Mouse (Mus musculus): ENCODE data around the gene She. TPM values are rescaled to one million over a fixed set of nuclear protein-coding genes. Genes with fewer than 3 reads are reported as not detected.
"Not testable (repeated sequence)": the region's sequence is repeated elsewhere in the genome, so short reads cannot be mapped to it uniquely, and the experiment has no call there.

She gene
- polyA plus RNA-seq, 1 experiment from 2014 or later = 6.7 TPM

GRCm38 (mm10) chr3:89858123-89858522, 27.0 kb downstream of the She start:
- no peak for ATAC-seq (ENCODE audit: low FRiP score, low TSS enrichment)
- Histone ChIP-seq H3K4me1 (ENCODE audit: insufficient read depth, low read length) (peaks cover 6% of the 10 kb centered on the region; the same call in 1 of the 2 replicates), H3K27ac (ENCODE audit: low read length) (no peak overlapping the region), H3K27me3 (ENCODE audit: insufficient read depth, low read length) (no peaks in the 10 kb centered on the region), H3K36me3 (ENCODE audit: insufficient read depth, low read length) (peaks cover 5% of the 10 kb centered on the region; the same call in 1 of the 2 replicates), H3K9ac (replicated peaks; ENCODE audit: low read length) (no peak overlapping the region), H3K9me3 (ENCODE audit: low read length) (no peaks in the 10 kb centered on the region), H3K4me2 (replicated peaks; ENCODE audit: low read depth, low read length) (no peak overlapping the region), H3K4me3 (ENCODE audit: low read length) (no peak overlapping the region)
- WGBS = 6% methylated on average over 4 of the region's 4 CpGs

- H3K27me3 ChIP-seq (ENCODE audit: insufficient read depth, low read length) = no peaks in the 10 kb centered on the region
- H3K36me3 ChIP-seq (ENCODE audit: insufficient read depth, low read length) = peaks cover 5% of the 10 kb centered on the region; the same call in 1 of the 2 replicates
- H3K9ac ChIP-seq (replicated peaks; ENCODE audit: low read length) = no peak overlapping the region
- H3K27ac ChIP-seq (ENCODE audit: low read length) = no peak overlapping the region
- 68% methylated on average over 8 of the region's 8 CpGs for whole genome bisulfite sequencing
- H3K4me1 ChIP-seq (ENCODE audit: insufficient read depth, low read length) = peaks cover 12% of the 10 kb centered on the region; the same call in 1 of the 2 replicates
- H3K4me2 ChIP-seq (replicated peaks; ENCODE audit: low read depth, low read length) = no peak overlapping the region
- no peak overlapping the region for H3K4me3 ChIP-seq (ENCODE audit: low read length)
- ATAC-seq (ENCODE audit: low FRiP score, low TSS enrichment) = peak; percentile 27; the same call in 1 of the 2 replicates
- no peaks in the 10 kb centered on the region for H3K9me3 ChIP-seq (ENCODE audit: low read length)
Observed at GRCm38 (mm10) chr3:89858888-89859287, 27.7 kb downstream of the She start.

- no peak overlapping the region for H3K27ac ChIP-seq (ENCODE audit: low read length)
- no peaks in the 10 kb centered on the region for H3K27me3 ChIP-seq (ENCODE audit: insufficient read depth, low read length)
- no peak for ATAC-seq (ENCODE audit: low FRiP score, low TSS enrichment)
- no peak overlapping the region for H3K4me3 ChIP-seq (ENCODE audit: low read length)
- 61% methylated on average over 3 of the region's 3 CpGs for WGBS
- no peak overlapping the region for H3K4me2 ChIP-seq (replicated peaks; ENCODE audit: low read depth, low read length)
- H3K36me3 ChIP-seq (ENCODE audit: insufficient read depth, low read length) = peaks cover 5% of the 10 kb centered on the region; the same call in 1 of the 2 replicates
- H3K9me3 ChIP-seq (ENCODE audit: low read length) = no peaks in the 10 kb centered on the region
- H3K4me1 ChIP-seq (ENCODE audit: insufficient read depth, low read length) = peaks cover 14% of the 10 kb centered on the region; the same call in 1 of the 2 replicates
- no peak overlapping the region for H3K9ac ChIP-seq (replicated peaks; ENCODE audit: low read length)
Observed at GRCm38 (mm10) chr3:89859936-89860335, 28.8 kb downstream of the She start.

GRCm38 (mm10) chr3:89860343-89860742, 29.2 kb downstream of the She start:
- ATAC-seq (ENCODE audit: low FRiP score, low TSS enrichment) = no peak
- Histone ChIP-seq H3K27me3 (ENCODE audit: insufficient read depth, low read length) (no peaks in the 10 kb centered on the region), H3K9me3 (ENCODE audit: low read length) (no peaks in the 10 kb centered on the region), H3K9ac (replicated peaks; ENCODE audit: low read length) (no peak overlapping the region), H3K4me3 (ENCODE audit: low read length) (no peak overlapping the region), H3K36me3 (ENCODE audit: insufficient read depth, low read length) (peaks cover 5% of the 10 kb centered on the region; the same call in 1 of the 2 replicates), H3K27ac (ENCODE audit: low read length) (no peak overlapping the region), H3K4me1 (ENCODE audit: insufficient read depth, low read length) (peaks cover 18% of the 10 kb centered on the region; the same call in 1 of the 2 replicates), H3K4me2 (replicated peaks; ENCODE audit: low read depth, low read length) (no peak overlapping the region)
- WGBS = 70% methylated on average over 3 of the region's 3 CpGs

- Histone ChIP-seq H3K4me2 (replicated peaks; ENCODE audit: low read depth, low read length) (no peak overlapping the region), H3K27ac (ENCODE audit: low read length) (no peak overlapping the region), H3K9ac (replicated peaks; ENCODE audit: low read length) (no peak overlapping the region), H3K4me1 (ENCODE audit: insufficient read depth, low read length) (peaks cover 19% of the 10 kb centered on the region; the same call in 1 of the 2 replicates), H3K9me3 (ENCODE audit: low read length) (no peaks in the 10 kb centered on the region), H3K36me3 (ENCODE audit: insufficient read depth, low read length) (peaks cover 5% of the 10 kb centered on the region; the same call in 1 of the 2 replicates), H3K4me3 (ENCODE audit: low read length) (no peak overlapping the region), H3K27me3 (ENCODE audit: insufficient read depth, low read length) (no peaks in the 10 kb centered on the region)
- WGBS = 20% methylated on average over 4 of the region's 4 CpGs
- no peak for ATAC-seq (ENCODE audit: low FRiP score, low TSS enrichment)
Observed at GRCm38 (mm10) chr3:89861070-89861469, 29.9 kb downstream of the She start.

GRCm38 (mm10) chr3:89862182-89862761, 31.1 kb downstream of the She start:
- H3K9ac ChIP-seq (replicated peaks; ENCODE audit: low read length) = no peak overlapping the region
- 72% methylated on average over 8 of the region's 8 CpGs for WGBS
- H3K4me2 ChIP-seq (replicated peaks; ENCODE audit: low read depth, low read length) = no peak overlapping the region
- no peak for ATAC-seq (ENCODE audit: low FRiP score, low TSS enrichment)
- peaks cover 19% of the 10 kb centered on the region; the same call in 1 of the 2 replicates for H3K4me1 ChIP-seq (ENCODE audit: insufficient read depth, low read length)
- peaks cover 4% of the 10 kb centered on the region; the same call in 1 of the 2 replicates for H3K36me3 ChIP-seq (ENCODE audit: insufficient read depth, low read length)
- H3K27ac ChIP-seq (ENCODE audit: low read length) = no peak overlapping the region
- H3K4me3 ChIP-seq (ENCODE audit: low read length) = no peak overlapping the region
- H3K27me3 ChIP-seq (ENCODE audit: insufficient read depth, low read length) = no peaks in the 10 kb centered on the region
- H3K9me3 ChIP-seq (ENCODE audit: low read length) = no peaks in the 10 kb centered on the region

- H3K27me3 ChIP-seq (ENCODE audit: insufficient read depth, low read length); H3K4me2 ChIP-seq (replicated peaks; ENCODE audit: low read depth, low read length); H3K9ac ChIP-seq (replicated peaks; ENCODE audit: low read length); H3K9me3 ChIP-seq (ENCODE audit: low read length); ATAC-seq (ENCODE audit: low FRiP score, low TSS enrichment); H3K27ac ChIP-seq (ENCODE audit: low read length); H3K4me3 ChIP-seq (ENCODE audit: low read length); H3K36me3 ChIP-seq (ENCODE audit: insufficient read depth, low read length): not testable (repeated sequence)
- peaks cover 21% of the 10 kb centered on the region for H3K4me1 ChIP-seq (ENCODE audit: insufficient read depth, low read length)
- 78% methylated on average over 3 of the region's 3 CpGs for WGBS
Observed at GRCm38 (mm10) chr3:89863276-89863675, 32.1 kb downstream of the She start.

- Histone ChIP-seq H3K4me1 (ENCODE audit: insufficient read depth, low read length) (peaks cover 27% of the 10 kb centered on the region), H3K9ac (replicated peaks; ENCODE audit: low read length) (no peak overlapping the region), H3K36me3 (ENCODE audit: insufficient read depth, low read length) (no peaks in the 10 kb centered on the region), H3K9me3 (ENCODE audit: low read length) (no peaks in the 10 kb centered on the region), H3K4me2 (replicated peaks; ENCODE audit: low read depth, low read length) (no peak overlapping the region), H3K4me3 (ENCODE audit: low read length) (no peak overlapping the region), H3K27me3 (ENCODE audit: insufficient read depth, low read length) (no peaks in the 10 kb centered on the region), H3K27ac (ENCODE audit: low read length) (no peak overlapping the region)
- ATAC-seq (ENCODE audit: low FRiP score, low TSS enrichment) = no peak
- 62% methylated on average over 9 of the region's 9 CpGs for WGBS
Observed at GRCm38 (mm10) chr3:89863716-89864509, 32.7 kb downstream of the She start.

- Histone ChIP-seq H3K9me3 (ENCODE audit: low read length) (no peaks in the 10 kb centered on the region), H3K27me3 (ENCODE audit: insufficient read depth, low read length) (no peaks in the 10 kb centered on the region), H3K4me2 (replicated peaks; ENCODE audit: low read depth, low read length) (no peak overlapping the region), H3K4me3 (ENCODE audit: low read length) (no peak overlapping the region), H3K9ac (replicated peaks; ENCODE audit: low read length) (no peak overlapping the region), H3K4me1 (ENCODE audit: insufficient read depth, low read length) (peaks cover 30% of the 10 kb centered on the region), H3K27ac (ENCODE audit: low read length) (no peak overlapping the region), H3K36me3 (ENCODE audit: insufficient read depth, low read length) (no peaks in the 10 kb centered on the region)
- ATAC-seq (ENCODE audit: low FRiP score, low TSS enrichment) = no peak
- 61% methylated on average over 6 of the region's 6 CpGs for WGBS
Observed at GRCm38 (mm10) chr3:89865020-89865419, 33.9 kb downstream of the She start.

- H3K27ac ChIP-seq (ENCODE audit: low read length) = no peak overlapping the region
- H3K4me3 ChIP-seq (ENCODE audit: low read length) = no peak overlapping the region
- H3K9me3 ChIP-seq (ENCODE audit: low read length) = no peaks in the 10 kb centered on the region
- H3K4me1 ChIP-seq (ENCODE audit: insufficient read depth, low read length) = peaks cover 33% of the 10 kb centered on the region
- 84% methylated on average over 4 of the region's 4 CpGs for WGBS
- H3K9ac ChIP-seq (replicated peaks; ENCODE audit: low read length) = no peak overlapping the region
- no peak overlapping the region for H3K4me2 ChIP-seq (replicated peaks; ENCODE audit: low read depth, low read length)
- no peaks in the 10 kb centered on the region for H3K27me3 ChIP-seq (ENCODE audit: insufficient read depth, low read length)
- no peaks in the 10 kb centered on the region for H3K36me3 ChIP-seq (ENCODE audit: insufficient read depth, low read length)
- no peak for ATAC-seq (ENCODE audit: low FRiP score, low TSS enrichment)
Observed at GRCm38 (mm10) chr3:89865764-89866163, 34.6 kb downstream of the She start.

All from kidney, embryonic 16.5 days (tissue).